Mouse (Mus musculus): ENCODE results near the gene Pfdn6. TPM values are rescaled to one million over a fixed set of nuclear protein-coding genes. Genes with fewer than 3 reads are reported as not detected.

Gene Pfdn6
- polyA plus RNA-seq, 1 experiment from 2014 or later: 171 TPM

- Histone ChIP-seq H3K27ac (no peak overlapping the region), H3K9me3 (no peaks in the 10 kb centered on the region), H3K9ac (peak overlapping the region; percentile 87), H3K4me2 (replicated peaks) (peak overlapping the region; percentile 98), H3K4me1 (peaks cover 21% of the 10 kb centered on the region), H3K4me3 (peak overlapping the region; percentile 84), H3K36me3 (peaks cover 63% of the 10 kb centered on the region), H3K27me3 (no peaks in the 10 kb centered on the region)
- 4% methylated on average over 26 of the region's 26 CpGs for WGBS
- ATAC-seq (ENCODE audit: low FRiP score, low read depth): peak; percentile 17; the same call in 1 of the 2 replicates
These were observed 838 bp upstream of the Pfdn6 start for GRCm38 (mm10) chr17:33940981-33941380.

- no peaks in the 10 kb centered on the region for H3K27me3 ChIP-seq
- peaks cover 64% of the 10 kb centered on the region for H3K36me3 ChIP-seq
- ATAC-seq (ENCODE audit: low FRiP score, low read depth): no peak
- peak overlapping the region; percentile 84 for H3K4me3 ChIP-seq
- peak overlapping the region; percentile 98 for H3K4me2 ChIP-seq (replicated peaks)
- no peak overlapping the region for H3K9ac ChIP-seq
- H3K9me3 ChIP-seq: no peaks in the 10 kb centered on the region
- 81% methylated on average over 11 of the region's 11 CpGs for WGBS
- peaks cover 21% of the 10 kb centered on the region for H3K4me1 ChIP-seq
- no peak overlapping the region for H3K27ac ChIP-seq
These were observed 1.4 kb downstream of the Pfdn6 start for GRCm38 (mm10) chr17:33938783-33939182.

DNA sequence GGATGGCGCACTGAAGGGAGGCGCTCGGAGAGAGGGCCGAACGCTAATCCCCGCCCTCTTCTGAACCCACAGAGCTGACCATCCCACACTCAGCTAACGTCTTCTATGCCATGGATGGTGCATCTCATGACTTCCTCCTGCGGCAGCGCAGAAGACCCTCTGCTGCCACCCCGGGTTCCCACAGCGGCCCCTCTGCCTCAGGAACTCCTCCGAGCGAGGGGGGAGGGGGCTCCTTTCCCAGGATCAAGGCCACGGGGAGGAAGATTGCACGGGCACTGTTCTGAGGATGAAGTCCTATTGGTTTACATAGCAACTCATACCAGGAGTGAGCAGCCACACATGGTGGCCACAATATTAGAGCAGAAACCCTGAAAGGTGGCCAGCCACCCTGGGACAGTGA is 3.1 kb downstream of the Pfdn6 start:
- Histone ChIP-seq H3K4me3 (no peak overlapping the region), H3K4me2 (replicated peaks) (no peak overlapping the region), H3K36me3 (peaks cover 68% of the 10 kb centered on the region), H3K9me3 (no peaks in the 10 kb centered on the region), H3K4me1 (peaks cover 21% of the 10 kb centered on the region), H3K27ac (no peak overlapping the region), H3K27me3 (no peaks in the 10 kb centered on the region), H3K9ac (no peak overlapping the region)
- 83% methylated on average over 15 of the region's 15 CpGs for WGBS
- ATAC-seq (ENCODE audit: low FRiP score, low read depth): no peak

GRCm38 (mm10) chr17:33935422-33936055 is 4.6 kb downstream of the Pfdn6 start:
- no peak for ATAC-seq (ENCODE audit: low FRiP score, low read depth)
- WGBS: 86% methylated on average over 21 of the region's 21 CpGs
- no peak overlapping the region for H3K9ac ChIP-seq
- H3K27me3 ChIP-seq: no peaks in the 10 kb centered on the region
- H3K4me3 ChIP-seq: no peak overlapping the region
- H3K9me3 ChIP-seq: no peaks in the 10 kb centered on the region
- H3K4me2 ChIP-seq (replicated peaks): no peak overlapping the region
- peaks cover 69% of the 10 kb centered on the region for H3K36me3 ChIP-seq
- H3K27ac ChIP-seq: no peak overlapping the region
- peaks cover 24% of the 10 kb centered on the region for H3K4me1 ChIP-seq

- Histone ChIP-seq H3K9me3 (no peaks in the 10 kb centered on the region), H3K27ac (no peak overlapping the region), H3K4me2 (replicated peaks) (no peak overlapping the region), H3K4me3 (no peak overlapping the region), H3K27me3 (no peaks in the 10 kb centered on the region), H3K4me1 (peaks cover 21% of the 10 kb centered on the region), H3K36me3 (peaks cover 58% of the 10 kb centered on the region), H3K9ac (no peak overlapping the region)
- no peak for ATAC-seq (ENCODE audit: low FRiP score, low read depth)
- 88% methylated on average over 15 of the region's 15 CpGs for WGBS
These were observed 7.2 kb downstream of the Pfdn6 start for GRCm38 (mm10) chr17:33932970-33933369.

- WGBS: 88% methylated on average over 14 of the region's 14 CpGs
- ATAC-seq (ENCODE audit: low FRiP score, low read depth): no peak
- Histone ChIP-seq H3K9me3 (no peaks in the 10 kb centered on the region), H3K4me2 (replicated peaks) (no peak overlapping the region), H3K4me1 (peaks cover 24% of the 10 kb centered on the region), H3K27me3 (no peaks in the 10 kb centered on the region), H3K4me3 (no peak overlapping the region), H3K9ac (no peak overlapping the region), H3K27ac (no peak overlapping the region), H3K36me3 (peaks cover 56% of the 10 kb centered on the region)
These were observed 7.7 kb downstream of the Pfdn6 start for GRCm38 (mm10) chr17:33932448-33932847.

- WGBS: 91% methylated on average over 11 of the region's 11 CpGs
- H3K27me3 ChIP-seq: no peaks in the 10 kb centered on the region
- peaks cover 24% of the 10 kb centered on the region for H3K4me1 ChIP-seq
- no peak for ATAC-seq (ENCODE audit: low FRiP score, low read depth)
- no peak overlapping the region for H3K27ac ChIP-seq
- peak overlapping the region; percentile 98; the same call in 1 of the 2 replicates for H3K4me2 ChIP-seq (replicated peaks)
- no peak overlapping the region for H3K9ac ChIP-seq
- no peaks in the 10 kb centered on the region for H3K9me3 ChIP-seq
- peaks cover 55% of the 10 kb centered on the region for H3K36me3 ChIP-seq
- H3K4me3 ChIP-seq: peak overlapping the region; percentile 87; the same call in 1 of the 2 replicates
These were observed 8.2 kb downstream of the Pfdn6 start for GRCm38 (mm10) chr17:33931947-33932346.

GRCm38 (mm10) chr17:33931159-33931866 is 8.8 kb downstream of the Pfdn6 start:
- WGBS: 37% methylated on average over 18 of the region's 18 CpGs
- H3K27me3 ChIP-seq: no peaks in the 10 kb centered on the region
- H3K27ac ChIP-seq: no peak overlapping the region
- H3K9me3 ChIP-seq: no peaks in the 10 kb centered on the region
- peak overlapping the region; percentile 89 for H3K9ac ChIP-seq
- peaks cover 52% of the 10 kb centered on the region for H3K36me3 ChIP-seq
- ATAC-seq (ENCODE audit: low FRiP score, low read depth): no peak
- H3K4me2 ChIP-seq (replicated peaks): peak overlapping the region; percentile 98
- H3K4me1 ChIP-seq: peaks cover 24% of the 10 kb centered on the region
- H3K4me3 ChIP-seq: peak overlapping the region; percentile 87

DNA sequence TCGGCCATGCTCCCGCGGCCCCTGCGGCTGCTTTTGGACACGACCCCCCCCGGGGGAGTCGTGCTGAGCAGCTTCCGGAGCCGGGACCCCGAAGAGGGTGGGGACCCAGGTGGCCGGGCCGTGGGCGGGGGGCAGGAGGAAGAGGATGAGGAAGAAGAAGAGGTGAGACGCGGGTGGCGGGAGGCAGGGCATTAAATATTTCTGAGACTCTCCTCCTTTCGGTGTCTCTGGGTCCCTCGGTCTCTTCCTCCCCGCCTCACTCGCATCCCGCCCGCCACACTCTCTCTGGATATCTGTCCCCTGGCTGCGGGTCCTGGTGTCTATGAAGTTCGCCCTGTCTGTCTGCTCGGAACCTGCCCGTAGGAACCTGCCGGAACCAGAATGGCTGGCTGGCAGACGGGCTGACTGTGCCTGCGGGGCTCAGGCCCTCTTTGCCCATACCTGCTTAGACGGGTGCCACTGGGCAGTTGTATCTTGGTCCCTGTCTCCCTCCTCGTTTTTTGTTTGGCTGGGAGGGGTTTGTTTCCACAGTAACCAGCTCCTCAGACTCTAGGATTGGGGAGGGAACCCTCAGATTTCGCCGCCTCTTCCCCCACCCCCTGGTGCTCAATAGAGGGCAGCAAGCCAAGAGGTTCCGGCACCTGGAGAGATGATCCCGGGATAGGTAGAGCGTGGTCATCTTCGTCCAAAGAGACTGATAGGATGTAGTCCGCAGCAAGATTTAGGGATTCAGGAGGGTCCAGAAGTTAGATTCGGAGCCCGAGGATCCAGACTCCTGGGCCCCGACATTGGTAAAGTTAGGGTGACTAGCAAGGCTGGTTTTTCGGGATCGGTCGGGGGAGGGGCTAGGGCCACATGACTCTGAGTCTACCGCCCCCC is 9.6 kb downstream of the Pfdn6 start:
- H3K4me1 ChIP-seq: peaks cover 24% of the 10 kb centered on the region
- H3K27me3 ChIP-seq: no peaks in the 10 kb centered on the region
- peak overlapping the region; percentile 96 for H3K27ac ChIP-seq
- peaks cover 52% of the 10 kb centered on the region for H3K36me3 ChIP-seq
- under 1% methylated on average over 45 of the region's 45 CpGs for WGBS
- peak; percentile 10; the same call in 1 of the 2 replicates for ATAC-seq (ENCODE audit: low FRiP score, low read depth)
- H3K4me2 ChIP-seq (replicated peaks): peak overlapping the region; percentile 98
- no peaks in the 10 kb centered on the region for H3K9me3 ChIP-seq
- H3K4me3 ChIP-seq: peak overlapping the region; percentile 87
- H3K9ac ChIP-seq: peak overlapping the region; percentile 89

DNA sequence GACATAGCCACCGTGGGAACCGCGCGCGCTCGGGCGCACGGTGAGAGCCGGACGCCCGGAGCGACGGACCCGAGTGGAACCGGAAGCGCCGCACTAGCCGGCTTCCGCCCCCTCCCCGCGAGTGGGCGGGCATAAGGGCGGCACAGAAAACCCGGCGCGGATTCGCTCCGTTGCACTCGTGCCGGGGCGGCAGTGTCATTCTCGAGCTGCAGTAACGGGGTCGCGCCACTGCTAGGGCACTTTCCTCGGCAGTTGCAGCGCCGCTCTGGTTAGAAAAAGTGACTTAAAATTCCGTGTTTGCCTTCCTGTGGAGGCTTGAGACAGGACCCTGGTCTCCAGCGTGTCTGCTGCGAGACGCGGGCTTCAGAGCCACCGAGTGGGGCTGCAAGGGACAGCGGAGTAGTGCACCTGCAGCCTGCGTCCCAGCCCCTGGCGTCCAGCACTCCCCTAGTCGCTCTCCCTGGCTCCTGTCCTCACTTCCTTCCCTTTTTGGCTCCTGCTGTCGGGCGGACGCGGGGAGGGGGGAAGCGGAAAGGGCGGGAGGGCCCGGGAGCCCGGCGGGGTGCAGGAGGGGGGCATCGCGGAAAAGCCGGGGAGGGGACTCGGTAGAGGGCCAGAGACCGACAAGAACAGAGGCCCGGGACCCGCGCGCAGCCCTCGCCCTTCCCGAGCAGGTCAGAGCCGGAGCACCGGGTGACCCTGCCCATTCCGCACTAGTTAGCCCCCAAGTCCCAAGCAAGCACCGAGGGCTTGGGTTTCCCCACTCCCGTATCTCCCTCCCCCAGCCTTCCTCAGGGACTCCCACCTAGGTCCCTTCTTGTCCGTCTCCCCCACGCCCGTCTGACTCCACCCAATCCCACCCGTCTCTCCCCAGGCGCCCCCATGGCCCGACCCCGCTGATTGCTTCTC is 10.5 kb downstream of the Pfdn6 start, which contains the start of gene Rgl2:
Gene Rgl2, plus strand, starts transcription at position 173 of the 909 bp plus-strand sequence.
- Histone ChIP-seq H3K4me2 (replicated peaks) (peak within 1 kb of the TSS; percentile 98), H3K27me3 (no peaks in the 10 kb centered on the region), H3K9me3 (no peaks in the 10 kb centered on the region), H3K27ac (peak within 1 kb of the TSS; percentile 96), H3K4me1 (peaks cover 24% of the 10 kb centered on the region), H3K9ac (peak within 1 kb of the TSS; percentile 89), H3K4me3 (peak within 1 kb of the TSS; percentile 87), H3K36me3 (peaks cover 50% of the 10 kb centered on the region)
- WGBS: 0% methylated on average over 76 of the region's 80 CpGs
- peak; percentile 77 for ATAC-seq (ENCODE audit: low FRiP score, low read depth)

GRCm38 (mm10) chr17:33928251-33928947 is 11.7 kb downstream of the Pfdn6 start:
- Histone ChIP-seq H3K9me3 (no peaks in the 10 kb centered on the region), H3K4me3 (peak overlapping the region; percentile 87), H3K36me3 (peaks cover 37% of the 10 kb centered on the region), H3K4me1 (peaks cover 24% of the 10 kb centered on the region), H3K27me3 (no peaks in the 10 kb centered on the region), H3K4me2 (replicated peaks) (peak overlapping the region; percentile 98), H3K9ac (peak overlapping the region; percentile 89), H3K27ac (no peak overlapping the region)
- 63% methylated on average over 21 of the region's 21 CpGs for WGBS
- ATAC-seq (ENCODE audit: low FRiP score, low read depth): no peak
